Mouse (Mus musculus) intestine, embryonic 16.5 days (tissue): ENCODE data around the gene Ccl22. TPM values are rescaled to one million over a fixed set of nuclear protein-coding genes. Genes with fewer than 3 reads are reported as not detected.

ENCODE experiments used
- ATAC-seq: fragments of 200-750 bp; cut with Nextera tagmentation; 2 replicates; pipeline ENCODE4 v1.8.0; 2017; ENCODE audit warnings: moderate TSS enrichment, moderate library complexity
- H3K27ac ChIP-seq: fragments of 300-500 bp; sonication (generic); 2 replicates; pipeline ENCODE4 v1.5.1; 2014; ENCODE audit warnings: mild to moderate bottlenecking, low read length
- H3K27me3 ChIP-seq: fragments of 300-500 bp; sonication (generic); replicated peaks from 2 replicates; pipeline ENCODE4 v1.6.1; 2014; ENCODE audit warnings: low read length, control low read depth, mixed read lengths; ENCODE audit not compliant: control insufficient read depth, insufficient read depth
- H3K36me3 ChIP-seq: fragments of 300-500 bp; sonication (generic); 2 replicates; pipeline ENCODE4 v1.6.1; 2014; ENCODE audit warnings: low read length, control low read depth; ENCODE audit not compliant: control insufficient read depth, insufficient read depth
- H3K4me1 ChIP-seq: fragments of 300-500 bp; sonication (generic); 2 replicates; pipeline ENCODE4 v1.6.1; 2014; ENCODE audit warnings: low read length, control low read depth, mixed read lengths; ENCODE audit not compliant: control insufficient read depth, insufficient read depth
- H3K4me2 ChIP-seq: fragments of 300-500 bp; sonication (generic); 2 replicates; pipeline ENCODE4 v1.6.1; 2014; ENCODE audit warnings: low read depth, low read length, control low read depth
- H3K4me3 ChIP-seq: fragments of 300-500 bp; sonication (generic); 2 replicates; pipeline ENCODE4 v1.5.1; 2014; ENCODE audit warnings: mild to moderate bottlenecking, low read length
- H3K9ac ChIP-seq: fragments of 300-500 bp; sonication (generic); 2 replicates; pipeline ENCODE4 v1.6.1; 2014; ENCODE audit warnings: low read depth, low read length
- H3K9me3 ChIP-seq: fragments of 300-500 bp; sonication (generic); 2 replicates; pipeline ENCODE4 v1.6.1; 2016; ENCODE audit warnings: low read length, control low read depth; ENCODE audit not compliant: control insufficient read depth
- WGBS: fragments of 180-500 bp; shearing (Covaris S2); extraction: QIAGEN DNeasy Blood & Tissue Kit; methylation state at CpG from one replicate; pipeline ENCODE4 v1.1.7; 2014; 5-methylcytosine and 5-hydroxymethylcytosine counted together
- polyA plus RNA-seq: library from polyadenylated mRNA; unstranded; fragments of >200 nt; fragmentation: Nextera tagmentation; extraction: Ambion mirVana; gene quantifications from 2 replicates; pipeline ENCODE4 v1.2.1, GENCODE M21; 2015

Ccl22 gene
- polyA plus RNA-seq, result 0.10 TPM in 1 of 2 replicates, not detected in the other

- no peak for ATAC-seq
- Histone ChIP-seq H3K9ac (no peak within 1 kb of the TSS), H3K27ac (no peak within 1 kb of the TSS), H3K36me3 (no peaks in the 10 kb centered on the region), H3K4me1 (no peaks in the 10 kb centered on the region), H3K9me3 (no peaks in the 10 kb centered on the region), H3K27me3 (no peaks in the 10 kb centered on the region), H3K4me3 (no peak within 1 kb of the TSS), H3K4me2 (no peak within 1 kb of the TSS)
- 90% methylated on average over 7 of the region's 7 CpGs for WGBS
Observed at GRCm38 (mm10) chr8:94745476-94746184, at the start of gene Ccl22. Gene Ccl22, plus strand, starts transcription at chr8:94745590.

DNA sequence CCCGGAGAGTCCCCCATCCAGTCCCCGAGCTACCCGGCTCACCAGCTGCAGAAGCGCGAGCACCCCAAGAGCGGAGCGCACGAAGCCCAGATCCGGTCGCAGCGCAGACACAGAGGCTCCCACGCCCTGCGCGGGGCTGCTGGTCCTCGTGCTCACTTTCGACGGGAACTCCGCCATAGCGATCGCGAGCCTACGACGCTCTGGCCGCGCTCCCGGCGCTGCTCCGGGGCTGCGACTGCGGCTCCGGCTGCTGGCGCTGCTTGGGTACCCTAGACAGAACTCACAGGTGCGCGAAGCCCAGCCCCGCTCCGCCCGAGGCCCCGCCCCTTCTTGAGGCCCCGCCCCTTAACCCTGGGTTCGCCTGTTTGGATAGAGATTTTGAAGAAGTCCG is 49.4 kb upstream of the Ccl22 start, which contains the start of gene Pllp:
Gene Pllp (minus strand): TSS at position 285 of the 391 bp plus-strand sequence.
- Histone ChIP-seq H3K4me2 (peak within 1 kb of the TSS; percentile 85), H3K27ac (peak within 1 kb of the TSS; percentile 44; the same call in 1 of the 2 replicates), H3K4me1 (peaks cover 9% of the 10 kb centered on the region), H3K4me3 (peak within 1 kb of the TSS; percentile 64), H3K9ac (peak within 1 kb of the TSS; percentile 68), H3K27me3 (peaks cover 18% of the 10 kb centered on the region), H3K36me3 (no peaks in the 10 kb centered on the region), H3K9me3 (no peaks in the 10 kb centered on the region)
- WGBS, result under 1% methylated on average over 41 of the region's 41 CpGs
- ATAC-seq, result peak; percentile 88

DNA sequence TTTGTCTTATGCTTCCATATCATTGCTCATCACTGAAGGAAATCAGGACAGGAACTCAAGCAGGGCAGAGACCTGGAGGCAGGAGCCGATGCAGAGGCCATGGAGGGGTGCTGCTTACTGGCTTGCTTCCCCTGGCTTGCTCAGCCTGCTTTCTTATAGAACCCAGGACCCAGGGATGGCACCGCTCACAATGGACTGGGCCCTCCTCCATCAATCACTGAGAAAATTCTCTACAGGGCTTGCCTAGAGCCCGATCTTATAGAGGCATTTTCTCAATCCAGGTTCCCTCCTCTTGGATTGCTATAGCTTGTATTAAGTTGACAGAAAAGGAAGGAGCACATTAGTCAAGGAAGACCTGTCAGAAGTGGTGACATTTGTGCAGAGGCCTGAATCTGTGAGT is 48.8 kb upstream of the Ccl22 start:
- peak overlapping the region; percentile 85 for H3K4me2 ChIP-seq
- no peaks in the 10 kb centered on the region for H3K36me3 ChIP-seq
- no peak overlapping the region for H3K27ac ChIP-seq
- 56% methylated on average over 3 of the region's 3 CpGs for WGBS
- no peak overlapping the region; the same call in 1 of the 2 replicates for H3K4me3 ChIP-seq
- H3K27me3 ChIP-seq, result peaks cover 18% of the 10 kb centered on the region
- no peak overlapping the region for H3K9ac ChIP-seq
- H3K9me3 ChIP-seq, result no peaks in the 10 kb centered on the region
- peaks cover 9% of the 10 kb centered on the region for H3K4me1 ChIP-seq
- ATAC-seq, result no peak

- no peak for ATAC-seq
- WGBS, result 77% methylated on average over 6 of the region's 6 CpGs
Observed at GRCm38 (mm10) chr8:94697956-94698355, 47.4 kb upstream of the Ccl22 start.

DNA sequence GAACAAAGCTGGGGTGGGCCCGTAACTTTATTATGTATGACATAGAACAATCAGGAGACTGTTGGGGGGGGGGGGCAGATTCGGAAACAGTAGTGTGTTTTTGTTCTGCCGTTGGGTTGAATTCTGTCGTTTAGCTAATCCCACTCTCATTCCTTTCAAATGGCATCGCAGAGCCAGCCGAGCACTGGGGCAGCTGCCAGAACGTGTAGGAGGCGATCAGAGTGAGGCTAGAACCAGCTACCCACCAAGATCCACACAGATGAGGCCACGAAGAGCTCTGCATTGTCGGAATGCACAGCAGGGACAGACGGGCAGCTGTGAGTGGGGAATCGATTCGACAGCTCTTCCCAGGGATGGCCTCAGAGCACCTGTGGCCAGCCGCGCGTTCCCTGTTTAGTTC is 46.0 kb upstream of the Ccl22 start:
- no peak overlapping the region for H3K9ac ChIP-seq
- H3K4me1 ChIP-seq, result peaks cover 6% of the 10 kb centered on the region; the same call in 1 of the 2 replicates
- ATAC-seq, result no peak
- WGBS, result 72% methylated on average over 16 of the region's 16 CpGs
- no peaks in the 10 kb centered on the region for H3K9me3 ChIP-seq
- no peak overlapping the region for H3K27ac ChIP-seq
- H3K27me3 ChIP-seq, result peaks cover 18% of the 10 kb centered on the region
- H3K4me3 ChIP-seq, result no peak overlapping the region
- H3K36me3 ChIP-seq, result no peaks in the 10 kb centered on the region
- H3K4me2 ChIP-seq, result no peak overlapping the region

More at GRCm38 (mm10) chr8:94697956-94698355, 47.4 kb upstream of the Ccl22 start:
- peaks cover 6% of the 10 kb centered on the region; the same call in 1 of the 2 replicates for H3K4me1 ChIP-seq
- peaks cover 18% of the 10 kb centered on the region for H3K27me3 ChIP-seq
- H3K4me2 ChIP-seq, result no peak overlapping the region
- H3K27ac ChIP-seq, result no peak overlapping the region
- H3K4me3 ChIP-seq, result no peak overlapping the region
- H3K9ac ChIP-seq, result no peak overlapping the region
- no peaks in the 10 kb centered on the region for H3K36me3 ChIP-seq
- H3K9me3 ChIP-seq, result no peaks in the 10 kb centered on the region

DNA sequence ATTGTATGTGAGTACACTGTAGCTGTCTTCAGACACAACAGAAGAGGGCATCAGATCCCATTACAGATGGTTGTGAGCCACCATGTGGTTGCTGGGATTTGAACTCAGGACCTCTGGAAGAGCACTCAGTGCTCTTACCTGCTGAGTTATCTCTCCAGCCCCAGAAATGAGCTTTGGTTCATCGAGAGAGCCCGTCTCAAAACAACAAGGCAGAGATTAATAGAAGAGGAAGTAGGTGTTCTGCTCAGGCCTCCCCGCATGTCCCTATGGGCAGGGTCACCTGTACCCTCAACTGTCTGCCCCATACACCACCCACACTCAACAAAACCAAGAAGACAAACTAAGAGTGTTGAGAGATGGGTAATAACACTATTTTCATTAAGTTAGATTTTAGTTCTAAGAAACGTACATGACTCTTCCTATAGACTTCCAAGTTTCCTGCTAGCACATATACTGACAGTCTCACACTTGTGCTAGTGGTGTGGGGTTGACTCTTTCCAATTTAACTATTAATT is 44.9 kb upstream of the Ccl22 start:
- H3K9ac ChIP-seq, result no peak overlapping the region
- peaks cover 13% of the 10 kb centered on the region for H3K27me3 ChIP-seq
- H3K4me3 ChIP-seq, result no peak overlapping the region
- peaks cover 2% of the 10 kb centered on the region; the same call in 1 of the 2 replicates for H3K4me1 ChIP-seq
- no peak overlapping the region for H3K4me2 ChIP-seq
- no peak for ATAC-seq
- no peak overlapping the region for H3K27ac ChIP-seq
- no peaks in the 10 kb centered on the region for H3K36me3 ChIP-seq
- no peaks in the 10 kb centered on the region for H3K9me3 ChIP-seq
- 70% methylated on average over 4 of the region's 4 CpGs for WGBS

- no peak for ATAC-seq
- Histone ChIP-seq H3K4me1 (0 out of 2 replicates have a peak, but pooled peaks cover 5% of the 10 kb centered on the region), H3K9me3 (no peaks in the 10 kb centered on the region), H3K27me3 (0 out of 2 replicates have a peak, but pooled peaks cover 3% of the 10 kb centered on the region), H3K36me3 (no peaks in the 10 kb centered on the region), H3K9ac (no peak overlapping the region), H3K4me3 (no peak overlapping the region), H3K4me2 (peak overlapping the region; percentile 62; the same call in 1 of the 2 replicates), H3K27ac (no peak overlapping the region)
- WGBS, result 63% methylated on average over 3 of the region's 3 CpGs
Observed at GRCm38 (mm10) chr8:94702156-94702555, 43.2 kb upstream of the Ccl22 start.

DNA sequence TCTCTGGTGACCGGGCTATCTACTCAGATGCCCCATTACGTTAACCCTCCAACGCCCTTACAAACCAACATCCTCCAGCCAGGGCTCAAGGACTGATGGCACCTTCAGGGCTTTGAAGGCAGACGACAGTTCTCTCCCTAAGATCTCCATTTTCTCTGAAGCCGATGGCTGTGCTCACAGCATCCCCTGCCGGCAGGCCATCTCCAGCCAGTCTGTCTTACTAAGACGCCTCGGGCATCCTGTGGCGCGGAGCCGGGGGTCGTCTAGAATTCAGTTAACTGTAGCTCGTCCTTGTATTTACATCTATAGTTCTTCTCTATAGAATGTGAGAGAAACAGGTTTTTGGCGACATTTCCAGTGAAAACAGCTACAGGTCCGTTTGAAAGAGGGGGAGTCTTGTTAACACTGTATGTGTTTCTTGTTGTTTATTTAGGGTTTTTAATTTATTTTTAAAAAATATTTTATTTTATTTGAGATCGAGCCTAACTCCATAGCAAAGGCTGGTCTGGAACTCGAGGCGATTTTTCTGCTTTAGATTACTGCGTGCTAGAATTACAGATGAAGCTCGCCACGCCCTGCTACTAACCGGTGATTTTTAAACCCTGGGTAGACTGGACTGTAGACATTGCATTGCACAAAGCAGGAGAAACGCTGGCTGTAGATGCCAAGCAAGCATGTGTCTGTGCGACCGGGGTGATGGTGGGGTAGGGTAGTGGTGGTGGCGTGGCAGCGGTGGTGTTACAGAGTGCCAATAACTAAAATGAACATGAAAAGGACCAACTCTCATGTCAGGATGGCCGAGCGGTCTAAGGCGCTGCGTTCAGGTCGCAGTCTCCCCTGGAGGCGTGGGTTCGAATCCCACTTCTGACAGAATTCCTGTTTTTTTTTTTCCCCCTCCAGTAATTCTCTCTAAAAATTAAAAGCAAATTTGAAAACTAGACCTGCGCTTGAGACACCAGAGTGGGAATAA is 42.3 kb upstream of the Ccl22 start:
- Histone ChIP-seq H3K36me3 (no peaks in the 10 kb centered on the region), H3K4me3 (peak overlapping the region; percentile 58), H3K9ac (peak overlapping the region; percentile 49), H3K4me1 (0 out of 2 replicates have a peak, but pooled peaks cover 5% of the 10 kb centered on the region), H3K4me2 (peak overlapping the region; percentile 62), H3K27ac (no peak overlapping the region; the same call in 1 of the 2 replicates), H3K27me3 (no peaks in the 10 kb centered on the region), H3K9me3 (no peaks in the 10 kb centered on the region)
- WGBS, result under 1% methylated on average over 35 of the region's 35 CpGs
- peak; percentile 90 for ATAC-seq
